Mouse (Mus musculus): ENCODE results near the gene Gnaq. TPM values are rescaled to one million over a fixed set of nuclear protein-coding genes. Genes with fewer than 3 reads are reported as not detected.
"Not testable (repeated sequence)": the region's sequence is repeated elsewhere in the genome, so short reads cannot be mapped to it uniquely, and the experiment has no call there.

Gene Gnaq
- total RNA-seq, 1 experiment: 17.8 TPM

DNA sequence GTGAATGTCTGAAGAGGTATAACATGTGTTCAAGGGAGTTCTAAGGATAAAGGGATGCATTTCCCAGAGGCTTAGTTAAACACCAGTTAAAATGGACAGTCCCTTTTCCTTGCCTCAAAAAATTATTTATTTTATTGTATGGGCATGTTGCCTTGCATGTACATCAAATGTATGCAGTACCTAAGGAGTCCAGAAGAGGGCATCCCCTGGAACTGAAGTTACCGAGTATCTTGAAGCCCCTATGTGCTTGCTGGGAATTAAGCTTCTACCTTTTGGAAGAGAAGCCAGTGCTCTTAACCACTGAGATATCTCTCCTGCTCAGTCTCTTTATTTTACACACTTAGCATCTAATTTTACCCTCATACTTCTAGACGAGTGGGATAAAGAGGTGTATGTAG lies 127.8 kb downstream of the Gnaq start:
- no peak for TF ChIP-seq HCFC1 (IDR thresholded peaks at IDR 0.05; ENCODE audit: borderline replicate concordance, insufficient read depth, low read length)
- TF ChIP-seq CHD2 (IDR thresholded peaks at IDR 0.05; ENCODE audit: low read depth, low read length): no peak
- no peak for TF ChIP-seq MAFK (IDR thresholded peaks at IDR 0.05; ENCODE audit: insufficient read depth, low read depth, low read length)
- no peak for TF ChIP-seq ZNF384 (IDR thresholded peaks at IDR 0.05; ENCODE audit: low read depth, low read length)
- no peak; the same call in 1 of the 2 replicates for TF ChIP-seq ZC3H11A (IDR thresholded peaks at IDR 0.05; ENCODE audit: borderline replicate concordance, low read depth, low read length)
- Histone ChIP-seq H3K4me1 (ENCODE audit: control insufficient read depth in 2 of 2, insufficient read depth in 2 of 2, low read length in 2 of 2, poor library complexity in 1 of 2) (peaks cover 7 to 10% of the 10 kb centered on the region in 2 experiments; a peak in 3 of 4 replicates), H3K9me3 (ENCODE audit: control insufficient read depth, insufficient read depth, low read depth, low read length) (no peaks in the 10 kb centered on the region), H3K36me3 (ENCODE audit: control insufficient read depth, insufficient read depth, low read length, poor library complexity, severe bottlenecking) (peaks cover 2% of the 10 kb centered on the region; the same call in 1 of the 2 replicates), H3K27ac (ENCODE audit: insufficient read depth, low read depth, low read length, poor library complexity, severe bottlenecking) (no peak overlapping the region), H3K4me3 (ENCODE audit: insufficient read depth in 1 of 2, low read depth in 1 of 2, low read length in 2 of 2, poor library complexity in 1 of 2, severe bottlenecking in 1 of 2) (no peak overlapping the region), H3K9ac (ENCODE audit: insufficient read depth, low read depth, low read length, poor library complexity, severe bottlenecking) (no peak overlapping the region)
- DNase-seq (ENCODE audit: low read depth, low spot score): peak; percentile 43
- in situ Hi-C loops (cut with MboI; ENCODE audit: low sequenced_read_pairs in 2 of 2, unreplicated experiment in 2 of 2): no loop called here

DNA sequence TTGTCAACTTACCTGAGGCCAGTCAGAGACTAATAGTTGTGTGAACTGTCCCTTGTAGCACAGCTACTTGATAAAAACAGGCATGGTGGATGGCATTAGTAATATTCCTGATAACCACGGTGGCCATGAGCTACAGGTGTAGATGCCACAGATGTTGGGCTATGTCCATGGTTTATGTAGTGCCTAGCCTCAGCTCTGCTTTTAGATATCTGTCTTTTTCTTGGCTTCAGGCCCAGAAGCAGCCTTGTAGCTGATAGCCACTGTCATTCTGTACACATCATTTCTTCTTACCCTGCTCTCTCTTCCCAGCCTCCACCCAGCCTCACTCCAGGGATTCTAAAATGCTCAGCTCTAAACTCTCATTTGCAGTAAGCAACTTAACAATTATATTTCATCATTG lies 128.3 kb downstream of the Gnaq start:
- H3K36me3 ChIP-seq (ENCODE audit: control insufficient read depth, insufficient read depth, low read length, poor library complexity, severe bottlenecking): peaks cover 2% of the 10 kb centered on the region; the same call in 1 of the 2 replicates
- in situ Hi-C loops (cut with MboI; ENCODE audit: low sequenced_read_pairs in 2 of 2, unreplicated experiment in 2 of 2): no loop called here
- H3K4me3 ChIP-seq (ENCODE audit: insufficient read depth in 1 of 2, low read depth in 1 of 2, low read length in 2 of 2, poor library complexity in 1 of 2, severe bottlenecking in 1 of 2): no peak overlapping the region
- DNase-seq (ENCODE audit: low read depth, low spot score): no peak
- no peaks in the 10 kb centered on the region for H3K9me3 ChIP-seq (ENCODE audit: control insufficient read depth, insufficient read depth, low read depth, low read length)
- H3K4me1 ChIP-seq (ENCODE audit: control insufficient read depth in 2 of 2, insufficient read depth in 2 of 2, low read length in 2 of 2, poor library complexity in 1 of 2): peaks cover 7 to 10% of the 10 kb centered on the region in 2 experiments; a peak in 3 of 4 replicates
- no peak overlapping the region for H3K27ac ChIP-seq (ENCODE audit: insufficient read depth, low read depth, low read length, poor library complexity, severe bottlenecking)
- H3K9ac ChIP-seq (ENCODE audit: insufficient read depth, low read depth, low read length, poor library complexity, severe bottlenecking): no peak overlapping the region
- TF ChIP-seq CHD2 (IDR thresholded peaks at IDR 0.05; ENCODE audit: low read depth, low read length) (no peak), MAFK (IDR thresholded peaks at IDR 0.05; ENCODE audit: insufficient read depth, low read depth, low read length) (no peak), HCFC1 (IDR thresholded peaks at IDR 0.05; ENCODE audit: borderline replicate concordance, insufficient read depth, low read length) (no peak), ZNF384 (IDR thresholded peaks at IDR 0.05; ENCODE audit: low read depth, low read length) (no peak), ZC3H11A (IDR thresholded peaks at IDR 0.05; ENCODE audit: borderline replicate concordance, low read depth, low read length) (no peak)

GRCm38 (mm10) chr19:16261631-16262030 lies 129.0 kb downstream of the Gnaq start:
- TF ChIP-seq MAFK (IDR thresholded peaks at IDR 0.05; ENCODE audit: insufficient read depth, low read depth, low read length) (no peak), HCFC1 (IDR thresholded peaks at IDR 0.05; ENCODE audit: borderline replicate concordance, insufficient read depth, low read length) (no peak), CHD2 (IDR thresholded peaks at IDR 0.05; ENCODE audit: low read depth, low read length) (no peak), ZNF384 (IDR thresholded peaks at IDR 0.05; ENCODE audit: low read depth, low read length) (no peak), ZC3H11A (IDR thresholded peaks at IDR 0.05; ENCODE audit: borderline replicate concordance, low read depth, low read length) (no peak)
- Histone ChIP-seq H3K9me3 (ENCODE audit: control insufficient read depth, insufficient read depth, low read depth, low read length) (no peaks in the 10 kb centered on the region), H3K36me3 (ENCODE audit: control insufficient read depth, insufficient read depth, low read length, poor library complexity, severe bottlenecking) (peaks cover 2% of the 10 kb centered on the region; the same call in 1 of the 2 replicates), H3K4me1 (ENCODE audit: control insufficient read depth in 2 of 2, insufficient read depth in 2 of 2, low read length in 2 of 2, poor library complexity in 1 of 2) (peaks cover 7 to 10% of the 10 kb centered on the region in 2 experiments; a peak in 3 of 4 replicates), H3K27ac (ENCODE audit: insufficient read depth, low read depth, low read length, poor library complexity, severe bottlenecking) (no peak overlapping the region), H3K9ac (ENCODE audit: insufficient read depth, low read depth, low read length, poor library complexity, severe bottlenecking) (no peak overlapping the region), H3K4me3 (ENCODE audit: insufficient read depth in 1 of 2, low read depth in 1 of 2, low read length in 2 of 2, poor library complexity in 1 of 2, severe bottlenecking in 1 of 2) (no peak overlapping the region)
- no peak for DNase-seq (ENCODE audit: low read depth, low spot score)
- in situ Hi-C loops (cut with MboI; ENCODE audit: low sequenced_read_pairs in 2 of 2, unreplicated experiment in 2 of 2): no loop called here

- DNase-seq (ENCODE audit: low read depth, low spot score): no peak
- H3K36me3 ChIP-seq (ENCODE audit: control insufficient read depth, insufficient read depth, low read length, poor library complexity, severe bottlenecking): peaks cover 2% of the 10 kb centered on the region; the same call in 1 of the 2 replicates
- H3K4me3 ChIP-seq (ENCODE audit: insufficient read depth in 1 of 2, low read depth in 1 of 2, low read length in 2 of 2, poor library complexity in 1 of 2, severe bottlenecking in 1 of 2): no peak overlapping the region
- no peaks in the 10 kb centered on the region for H3K9me3 ChIP-seq (ENCODE audit: control insufficient read depth, insufficient read depth, low read depth, low read length)
- no peak overlapping the region for H3K27ac ChIP-seq (ENCODE audit: insufficient read depth, low read depth, low read length, poor library complexity, severe bottlenecking)
- in situ Hi-C loops (cut with MboI; ENCODE audit: low sequenced_read_pairs in 2 of 2, unreplicated experiment in 2 of 2): no loop called here
- peaks cover 7 to 10% of the 10 kb centered on the region in 2 experiments; a peak in 3 of 4 replicates for H3K4me1 ChIP-seq (ENCODE audit: control insufficient read depth in 2 of 2, insufficient read depth in 2 of 2, low read length in 2 of 2, poor library complexity in 1 of 2)
- no peak overlapping the region for H3K9ac ChIP-seq (ENCODE audit: insufficient read depth, low read depth, low read length, poor library complexity, severe bottlenecking)
- TF ChIP-seq HCFC1 (IDR thresholded peaks at IDR 0.05; ENCODE audit: borderline replicate concordance, insufficient read depth, low read length) (no peak), MAFK (IDR thresholded peaks at IDR 0.05; ENCODE audit: insufficient read depth, low read depth, low read length) (no peak), CHD2 (IDR thresholded peaks at IDR 0.05; ENCODE audit: low read depth, low read length) (no peak), ZC3H11A (IDR thresholded peaks at IDR 0.05; ENCODE audit: borderline replicate concordance, low read depth, low read length) (no peak), ZNF384 (IDR thresholded peaks at IDR 0.05; ENCODE audit: low read depth, low read length) (no peak)
Observed at GRCm38 (mm10) chr19:16262340-16262739, 129.7 kb downstream of the Gnaq start.

DNA sequence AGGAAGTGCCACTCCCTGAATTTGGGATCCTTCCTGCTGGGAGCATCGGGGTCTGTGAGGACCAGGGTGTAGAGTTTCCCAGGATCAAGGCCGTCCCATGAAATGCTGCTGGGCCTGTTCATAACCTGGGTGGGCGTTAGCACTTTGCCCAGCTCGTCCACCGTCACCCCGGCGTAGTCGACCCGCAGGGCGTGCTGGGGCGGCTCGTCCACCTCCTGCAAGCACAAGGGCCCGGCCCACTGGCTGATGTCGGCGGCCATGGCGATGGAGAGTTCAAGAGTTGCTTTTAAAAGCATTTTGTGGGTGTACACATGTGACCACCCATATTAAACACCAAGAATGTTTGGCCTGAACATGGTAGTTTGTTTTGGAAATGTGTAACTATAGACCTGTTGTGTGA lies 134.7 kb downstream of the Gnaq start:
- H3K9ac ChIP-seq (ENCODE audit: insufficient read depth, low read depth, low read length, poor library complexity, severe bottlenecking); H3K4me1 ChIP-seq (ENCODE audit: control insufficient read depth in 2 of 2, insufficient read depth in 2 of 2, low read length in 2 of 2, poor library complexity in 1 of 2); H3K27ac ChIP-seq (ENCODE audit: insufficient read depth, low read depth, low read length, poor library complexity, severe bottlenecking); H3K36me3 ChIP-seq (ENCODE audit: control insufficient read depth, insufficient read depth, low read length, poor library complexity, severe bottlenecking); DNase-seq (ENCODE audit: low read depth, low spot score); H3K9me3 ChIP-seq (ENCODE audit: control insufficient read depth, insufficient read depth, low read depth, low read length); in situ Hi-C loops (cut with MboI; ENCODE audit: low sequenced_read_pairs in 2 of 2, unreplicated experiment in 2 of 2): not testable (repeated sequence)
- peak overlapping the region in 1 of 2 experiments; percentile 16; a peak in 1 of 4 replicates for H3K4me3 ChIP-seq (ENCODE audit: insufficient read depth in 1 of 2, low read depth in 1 of 2, low read length in 2 of 2, poor library complexity in 1 of 2, severe bottlenecking in 1 of 2)

All from ES-E14 (cell line).